Mouse (Mus musculus) small intestine, adult 2 months (tissue): Measurements from ENCODE around the gene Ly9. TPM values are rescaled to one million over a fixed set of nuclear protein-coding genes. Genes with fewer than 3 reads are reported as not detected.

ENCODE experiments used
- H3K27ac ChIP-seq: fragments of 200-500 bp; 2 replicates; pipeline ENCODE4 v1.5.1; 2012; ENCODE audit warnings: low read depth, low read length, control low read depth, inconsistent platforms; ENCODE audit not compliant: insufficient read depth
- H3K27me3 ChIP-seq: fragments of 200-500 bp; 2 replicates; pipeline ENCODE4 v1.6.1; 2012; ENCODE audit warnings: mild to moderate bottlenecking, moderate library complexity, low read length, inconsistent platforms; ENCODE audit not compliant: control insufficient read depth, insufficient read depth
- H3K36me3 ChIP-seq: fragments of 200-500 bp; 2 replicates; pipeline ENCODE4 v1.6.1; 2012; ENCODE audit warnings: mild to moderate bottlenecking, low read length, control low read depth, inconsistent platforms; ENCODE audit not compliant: control insufficient read depth, insufficient read depth
- H3K4me1 ChIP-seq: fragments of 200-500 bp; 2 replicates; pipeline ENCODE4 v1.6.1; 2012; ENCODE audit warnings: low read length, inconsistent platforms, mixed read lengths; ENCODE audit not compliant: control insufficient read depth, insufficient read depth, insufficient read length
- H3K4me3 ChIP-seq: fragments of 200-500 bp; 2 replicates; pipeline ENCODE4 v1.5.1; 2012; ENCODE audit warnings: low read depth, mild to moderate bottlenecking, control low read depth, inconsistent platforms, low read length, moderate library complexity
- CTCF ChIP-seq: fragments of 200-500 bp; IDR thresholded peaks from 2 replicates; pipeline ENCODE4 v1.5.1; 2012; ENCODE audit warnings: low read depth, mild to moderate bottlenecking, control low read depth, inconsistent platforms, low read length, moderate library complexity, mixed read lengths; ENCODE audit not compliant: insufficient replicate concordance, insufficient read length; ENCODE audit errors: extremely low read depth
- POLR2A ChIP-seq: fragments of 200-500 bp; IDR thresholded peaks from 2 replicates; pipeline ENCODE4 v1.6.1; 2012; ENCODE audit warnings: low read depth, mild to moderate bottlenecking, control low read depth, inconsistent platforms, low read length, moderate library complexity
- WGBS: fragments of 180-500 bp; shearing (Covaris S2); methylation state at CpG from one replicate; pipeline ENCODE4 v1.1.7; 2018; 5-methylcytosine and 5-hydroxymethylcytosine counted together
- polyA plus RNA-seq: library from polyadenylated mRNA; depleted of rRNA; stranded (reverse); fragments of >200 nt; gene quantifications from 2 replicates; pipeline ENCODE4 v1.2.3, GENCODE M21; 2012

The Ly9 gene
- polyA plus RNA-seq, 1 experiment, result 1.5 TPM

DNA sequence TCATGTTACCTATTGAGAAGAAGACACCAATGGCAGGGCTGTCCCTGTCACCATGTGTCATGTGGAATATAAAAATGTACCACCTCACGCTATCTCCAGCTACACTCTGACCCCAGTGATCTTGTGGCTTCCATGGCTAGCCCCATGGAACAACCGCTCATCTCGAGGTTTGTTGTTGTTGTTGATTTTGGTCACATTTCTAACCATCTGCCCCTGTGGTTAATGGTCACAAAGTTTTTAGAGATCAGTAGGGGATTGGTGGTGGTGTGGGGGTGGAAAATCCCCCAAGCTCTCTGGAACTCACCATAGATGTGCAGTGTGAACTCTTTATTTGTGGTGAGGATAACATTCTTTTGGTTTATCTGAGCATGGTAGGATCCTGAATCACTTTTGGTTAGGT lies 2.5 kb downstream of the Ly9 start:
- Histone ChIP-seq H3K27ac (no peak overlapping the region), H3K27me3 (no peaks in the 10 kb centered on the region), H3K4me3 (no peak overlapping the region), H3K4me1 (no peaks in the 10 kb centered on the region), H3K36me3 (no peaks in the 10 kb centered on the region)
- no peak for TF ChIP-seq POLR2A
- TF ChIP-seq CTCF, result no peak
- 72% methylated on average over 3 of the region's 3 CpGs for WGBS

DNA sequence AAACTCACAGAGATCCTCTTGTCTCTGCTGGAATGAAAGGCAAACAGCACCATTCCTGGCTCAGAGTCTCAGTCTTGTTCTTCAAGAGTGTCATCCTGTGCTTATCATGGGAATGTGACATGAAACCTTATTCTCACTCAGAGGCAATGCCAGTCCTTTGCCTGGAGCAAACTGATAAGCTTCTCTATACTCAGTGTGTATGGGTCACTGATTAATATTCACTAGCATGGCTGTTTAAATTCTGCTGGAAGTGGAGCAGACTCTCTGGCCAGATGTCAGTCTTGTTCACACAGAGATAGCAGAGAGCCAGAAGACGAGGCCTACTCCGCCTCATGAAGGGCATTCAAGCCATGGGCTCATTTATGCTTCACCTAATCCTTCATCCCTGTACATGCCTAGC lies 22.6 kb downstream of the Ly9 start:
- WGBS, result 60% methylated on average over 2 of the region's 2 CpGs
- H3K4me3 ChIP-seq, result no peak overlapping the region
- no peaks in the 10 kb centered on the region for H3K36me3 ChIP-seq
- no peaks in the 10 kb centered on the region for H3K4me1 ChIP-seq
- H3K27me3 ChIP-seq, result no peaks in the 10 kb centered on the region
- TF ChIP-seq POLR2A (no peak), CTCF (no peak)
- no peak overlapping the region for H3K27ac ChIP-seq

DNA sequence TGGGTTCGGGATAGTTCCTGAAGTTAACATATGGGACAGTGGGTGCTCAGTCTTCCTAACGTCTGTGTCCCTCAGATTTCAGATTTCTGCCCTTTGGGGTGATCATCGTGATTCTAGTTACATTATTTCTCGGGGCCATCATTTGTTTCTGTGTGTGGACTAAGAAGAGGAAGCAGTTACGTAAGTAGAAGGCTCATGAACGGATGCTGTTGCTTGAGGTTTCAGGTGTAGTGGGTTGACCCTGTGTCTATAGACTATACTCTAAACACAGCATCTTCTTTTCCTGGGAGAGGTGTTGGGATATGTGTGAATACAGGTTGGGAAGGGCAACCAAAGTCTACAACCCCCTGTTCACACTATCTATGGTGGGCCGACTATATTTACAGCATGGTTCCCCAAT lies 30.0 kb downstream of the Ly9 start:
- Histone ChIP-seq H3K27me3 (no peaks in the 10 kb centered on the region), H3K27ac (no peak overlapping the region), H3K4me3 (no peak overlapping the region), H3K4me1 (no peaks in the 10 kb centered on the region), H3K36me3 (no peaks in the 10 kb centered on the region)
- no peak for TF ChIP-seq CTCF
- TF ChIP-seq POLR2A, result no peak
- 73% methylated on average over 7 of the region's 7 CpGs for WGBS

DNA sequence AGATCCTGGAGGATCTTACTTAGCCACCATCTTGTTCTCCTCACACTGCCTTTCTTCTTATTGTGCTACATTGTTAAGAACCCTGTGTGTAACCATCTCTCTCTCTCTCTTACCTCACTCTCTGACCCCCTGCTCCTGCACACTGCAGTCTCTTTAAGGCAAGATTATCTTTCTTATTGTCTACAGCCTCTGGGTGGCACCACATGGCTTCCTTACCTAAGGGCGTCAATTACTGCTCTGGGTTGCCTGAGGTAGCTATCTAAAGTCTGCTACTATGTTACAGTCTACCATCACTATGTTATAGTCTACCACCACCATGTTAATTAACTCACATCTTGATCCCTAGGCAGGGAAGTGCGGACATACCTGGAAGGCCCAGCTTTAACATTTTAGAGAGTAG lies 38.8 kb downstream of the Ly9 start:
- TF ChIP-seq CTCF (no peak), POLR2A (no peak)
- H3K27me3 ChIP-seq, result no peaks in the 10 kb centered on the region
- WGBS, result 61% methylated on average over 2 of the region's 2 CpGs
- H3K36me3 ChIP-seq, result no peaks in the 10 kb centered on the region
- H3K27ac ChIP-seq, result no peak overlapping the region
- no peaks in the 10 kb centered on the region for H3K4me1 ChIP-seq
- no peak overlapping the region for H3K4me3 ChIP-seq

DNA sequence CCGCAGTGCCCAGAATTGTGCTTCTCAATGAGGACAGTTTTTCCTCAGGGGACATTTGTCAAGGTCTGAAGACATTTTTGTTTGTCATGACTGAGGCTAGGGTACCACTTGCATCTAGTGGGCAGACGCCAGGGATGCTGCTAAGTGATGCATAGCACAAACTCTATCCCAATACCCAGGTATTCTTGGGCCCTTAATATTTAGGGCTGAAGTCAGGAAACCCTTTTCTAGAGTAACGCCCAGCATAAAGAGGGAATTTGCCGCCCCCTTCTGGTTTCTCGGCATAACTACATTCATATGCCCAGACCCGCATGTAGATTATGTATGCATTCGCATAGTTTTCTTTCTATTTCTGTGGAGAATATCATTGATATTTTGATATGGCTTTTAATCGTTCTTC lies 40.4 kb downstream of the Ly9 start:
- Histone ChIP-seq H3K27me3 (no peaks in the 10 kb centered on the region), H3K4me3 (no peak overlapping the region), H3K36me3 (no peaks in the 10 kb centered on the region), H3K4me1 (no peaks in the 10 kb centered on the region), H3K27ac (no peak overlapping the region)
- TF ChIP-seq POLR2A (no peak), CTCF (0 out of 2 replicates have a peak, but pooled peaks have one; percentile 19)
- WGBS, result 17% methylated on average over 8 of the region's 8 CpGs

DNA sequence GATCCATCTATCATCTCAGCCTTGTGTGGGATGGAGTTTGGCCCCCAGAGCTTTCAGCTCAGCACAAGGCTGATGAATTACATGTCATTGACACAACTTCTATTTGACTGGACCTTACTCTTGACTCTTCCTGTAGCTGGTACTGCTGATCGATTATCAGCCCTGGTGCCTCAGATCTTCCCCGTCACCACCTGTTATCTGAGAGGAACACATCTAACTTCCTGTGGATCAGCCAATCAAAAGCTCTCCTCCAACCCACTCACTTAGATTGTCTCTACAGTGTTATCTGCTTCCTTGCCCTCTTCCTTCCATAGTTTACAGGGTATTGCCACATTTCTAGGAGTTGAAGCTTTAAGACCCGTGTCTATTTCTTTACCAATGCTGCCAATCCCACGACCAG lies 41.3 kb downstream of the Ly9 start:
- no peaks in the 10 kb centered on the region for H3K27me3 ChIP-seq
- no peak overlapping the region for H3K27ac ChIP-seq
- no peak overlapping the region for H3K4me3 ChIP-seq
- WGBS, result 29% methylated on average over 4 of the region's 4 CpGs
- TF ChIP-seq POLR2A (no peak), CTCF (no peak)
- H3K4me1 ChIP-seq, result no peaks in the 10 kb centered on the region
- no peaks in the 10 kb centered on the region for H3K36me3 ChIP-seq

DNA sequence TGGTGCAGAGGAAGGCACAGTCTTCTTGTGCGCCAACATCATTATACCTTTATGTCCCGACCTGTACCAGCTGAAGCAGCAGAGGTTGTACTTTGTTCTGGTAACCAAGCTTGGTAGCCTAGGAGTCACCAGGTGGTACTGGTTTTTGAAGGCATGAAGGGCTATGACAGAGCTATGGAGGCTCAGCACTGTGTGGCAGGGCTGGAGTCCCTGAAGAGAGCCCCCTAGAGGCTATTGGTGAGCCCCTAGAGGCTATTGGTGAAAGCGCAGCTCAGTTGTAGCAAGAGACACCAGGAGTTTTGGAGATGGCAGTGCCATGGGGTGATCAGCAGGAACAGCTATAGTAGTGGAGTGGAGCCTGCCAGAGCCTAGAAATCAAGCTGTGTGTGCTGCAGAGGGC lies 43.0 kb downstream of the Ly9 start:
- Histone ChIP-seq H3K4me1 (no peaks in the 10 kb centered on the region), H3K36me3 (no peaks in the 10 kb centered on the region), H3K4me3 (no peak overlapping the region), H3K27ac (no peak overlapping the region), H3K27me3 (no peaks in the 10 kb centered on the region)
- 57% methylated on average over 3 of the region's 3 CpGs for WGBS
- TF ChIP-seq POLR2A (no peak), CTCF (peak; percentile 92; the same call in 1 of the 2 replicates)

DNA sequence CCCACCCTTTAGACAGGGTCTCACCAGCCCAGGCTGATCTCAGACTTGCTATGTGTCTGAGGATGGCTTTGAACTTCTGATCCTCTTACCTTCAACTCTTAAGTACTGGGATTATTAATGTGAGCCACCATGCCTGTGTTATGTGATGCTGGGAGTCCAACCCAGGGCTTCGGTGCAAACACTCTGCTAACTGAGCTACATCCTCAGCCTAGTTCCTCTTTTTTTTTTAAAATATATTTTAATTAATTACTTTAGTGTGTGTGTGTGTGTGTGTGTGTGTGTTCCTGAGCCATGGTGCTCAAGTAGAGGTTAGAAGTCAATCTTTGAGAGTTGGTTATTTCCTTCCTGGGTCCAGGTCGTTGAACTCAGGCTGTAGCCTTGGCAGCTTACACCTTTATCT lies 44.2 kb downstream of the Ly9 start:
- Histone ChIP-seq H3K4me1 (no peaks in the 10 kb centered on the region), H3K27me3 (no peaks in the 10 kb centered on the region), H3K4me3 (no peak overlapping the region), H3K36me3 (no peaks in the 10 kb centered on the region), H3K27ac (no peak overlapping the region)
- 51% methylated on average over 2 of the region's 2 CpGs for WGBS
- no peak for TF ChIP-seq CTCF
- no peak for TF ChIP-seq POLR2A
